Mouse (Mus musculus): ENCODE measurements around the gene Mrpl10. TPM values are rescaled to one million over a fixed set of nuclear protein-coding genes. Genes with fewer than 3 reads are reported as not detected.

The Mrpl10 gene
- 87.0 TPM for polyA plus RNA-seq (2021)

DNA sequence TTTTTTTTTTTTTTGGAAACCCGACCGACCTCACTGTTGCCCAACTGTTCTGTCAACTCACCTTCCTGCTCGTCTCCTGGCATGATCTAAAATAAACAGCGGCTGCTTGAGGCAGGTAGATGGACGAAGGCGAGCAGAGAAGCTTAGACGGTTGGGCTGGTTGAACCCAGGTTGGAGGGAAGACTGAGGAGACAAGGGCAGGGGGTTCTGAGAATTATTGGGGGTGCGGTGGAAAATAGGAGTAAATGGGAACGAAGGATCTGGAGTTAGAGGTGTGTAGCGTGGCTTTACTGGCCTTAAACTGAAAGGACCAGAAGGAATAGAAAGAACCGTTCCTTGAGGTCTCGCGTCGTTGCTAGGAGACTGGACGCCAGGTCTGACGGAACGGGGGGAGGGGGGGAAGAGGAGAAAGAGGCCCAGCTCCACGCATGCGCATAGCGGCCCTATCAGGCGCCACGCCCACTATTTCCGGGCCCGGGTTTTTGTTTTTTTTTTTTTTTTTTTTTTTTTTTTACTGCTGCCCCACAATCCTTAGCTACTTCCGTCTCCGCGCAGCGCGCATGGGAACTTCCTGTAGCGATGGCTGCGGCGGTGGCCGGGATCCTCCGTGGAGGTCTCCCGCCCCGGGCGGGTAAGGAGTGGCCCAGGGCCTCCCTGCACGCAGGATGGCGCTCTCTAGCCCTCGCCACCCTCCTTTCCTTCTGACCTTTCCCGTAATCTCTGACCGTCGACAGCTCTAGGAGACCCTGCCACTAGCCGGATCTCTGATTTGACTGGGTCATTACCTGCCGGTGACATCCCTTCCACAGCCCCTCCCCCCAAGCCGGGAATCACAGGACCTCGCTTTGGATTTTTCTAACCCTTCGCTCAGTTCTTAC is at the start of gene Mrpl10, which contains the start of gene Lrrc46:
Gene Mrpl10 (plus strand): TSS at position 539 of the 878 bp plus-strand sequence.
Gene Lrrc46 (minus strand): TSS at position 386 of the 878 bp plus-strand sequence.
- no peak for DNase-seq (ENCODE audit: low read depth, low spot score)
- POLR2A ChIA-PET = interaction anchor here (0.8 kb wide), 1 partner anchor 12 kb away, joined by 3 read pairs; the partner anchor contains the start of gene Scrn2
- ATAC-seq = peak; percentile 47
- no peak for TF ChIP-seq CTCF (IDR thresholded peaks at IDR 0.05)
- CTCF ChIA-PET = interaction anchor here (1.0 to 2.0 kb wide), 3 partner anchors 9 to 11 kb away, joined by 3 to 9 read pairs (median 3); partner anchors contain the start of genes Osbpl7 and Scrn2
- no peaks in the 10 kb centered on the region for H3K27me3 ChIP-seq
- in situ Hi-C loops (cut with MboI; ENCODE audit: low pct_unique_long_range_greater_than_20kb) = no loop called here

DNA sequence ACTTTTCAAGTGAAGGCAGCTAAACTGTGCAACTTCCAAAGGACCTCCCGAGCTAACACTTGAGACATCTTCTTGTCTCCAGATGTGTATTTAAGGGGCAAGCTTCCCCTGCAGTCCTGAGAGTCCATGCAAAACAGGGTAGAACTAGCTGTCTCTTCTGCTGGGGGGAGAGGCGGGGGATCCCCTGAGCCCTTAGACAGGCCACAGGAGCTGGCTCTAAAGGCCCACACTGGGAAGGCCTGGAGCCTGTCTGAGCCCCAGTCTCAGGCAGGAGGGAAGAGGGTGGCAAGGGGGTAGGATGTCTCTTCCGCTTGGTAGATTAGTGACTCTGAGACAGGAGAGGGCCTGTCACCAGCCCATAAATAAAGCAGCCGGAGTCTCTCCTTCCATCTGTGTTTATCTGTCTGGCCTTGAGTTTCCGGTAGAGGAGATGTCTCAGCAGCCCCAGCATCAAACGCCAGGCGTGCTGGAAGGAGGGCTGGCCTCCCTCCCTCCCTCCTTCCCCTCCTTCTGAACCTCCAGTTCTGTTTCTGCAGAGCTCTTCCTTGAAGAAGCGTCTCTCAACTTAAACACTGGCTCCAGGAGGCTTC is 48.5 kb upstream of the Mrpl10 start:
- no peak for TF ChIP-seq CTCF (IDR thresholded peaks at IDR 0.05)

DNA sequence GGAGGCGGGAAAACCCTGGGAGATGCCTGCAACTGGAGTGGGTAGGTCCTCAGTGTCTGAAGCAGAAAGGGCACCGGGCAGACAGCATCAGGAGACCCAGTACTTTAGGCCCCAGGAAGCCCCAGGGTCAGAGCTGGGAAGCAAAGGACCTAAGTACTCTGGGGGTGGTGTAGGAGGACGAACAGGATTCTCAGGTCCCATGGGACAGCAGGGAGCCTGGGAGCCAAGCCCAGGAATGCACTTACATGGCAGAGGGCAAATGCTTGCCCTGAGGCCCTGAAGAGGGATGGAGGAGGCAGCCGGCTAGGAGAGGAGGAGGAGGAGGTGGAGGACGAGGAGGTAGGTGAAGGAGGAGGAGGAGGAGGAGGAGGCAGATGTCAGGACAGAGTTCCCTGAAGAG is 46.3 kb upstream of the Mrpl10 start:
- in situ Hi-C loops (cut with MboI; ENCODE audit: low pct_unique_long_range_greater_than_20kb) = no loop called here
- DNase-seq (ENCODE audit: low read depth, low spot score) = no peak
- ChIA-PET CTCF (no interaction called here), POLR2A (no interaction called here)
- no peak for TF ChIP-seq CTCF (IDR thresholded peaks at IDR 0.05)
- ATAC-seq = no peak
- peaks cover 4% of the 10 kb centered on the region for H3K27me3 ChIP-seq

More for the DNA sequence above, 48.5 kb upstream of the Mrpl10 start:
- CTCF ChIA-PET = interaction anchor here (1.0 to 1.1 kb wide), 2 partner anchors 11 to 37 kb away, joined by 4 to 5 read pairs; partner anchors contain the start of gene Scrn2
- DNase-seq (ENCODE audit: low read depth, low spot score) (no peak), ATAC-seq (no peak)
- peaks cover 4% of the 10 kb centered on the region for H3K27me3 ChIP-seq
- POLR2A ChIA-PET = no interaction called here
- in situ Hi-C loops (cut with MboI; ENCODE audit: low pct_unique_long_range_greater_than_20kb) = no loop called here

GRCm38 (mm10) chr11:96995836-96996772 is 45.3 kb upstream of the Mrpl10 start:
- in situ Hi-C loops (cut with MboI; ENCODE audit: low pct_unique_long_range_greater_than_20kb) = no loop called here
- ChIA-PET CTCF (interaction anchor here (1.1 kb wide), 1 partner anchor 12 kb away, joined by 3 read pairs; no protein-coding TSS in a partner anchor), POLR2A (interaction anchor here (0.5 kb wide), 1 partner anchor 35 kb away, joined by 4 read pairs; no protein-coding TSS in a partner anchor)
- DNase-seq (ENCODE audit: low read depth, low spot score) (no peak), ATAC-seq (no peak)
- no peak for TF ChIP-seq CTCF (IDR thresholded peaks at IDR 0.05)
- H3K27me3 ChIP-seq = peaks cover 4% of the 10 kb centered on the region

- ChIA-PET POLR2A (interaction anchor here (0.6 kb wide), 1 partner anchor 68 kb away, joined by 3 read pairs; no protein-coding TSS in a partner anchor), CTCF (no interaction called here)
- in situ Hi-C loops (cut with MboI; ENCODE audit: low pct_unique_long_range_greater_than_20kb) = no loop called here
- peaks cover 4% of the 10 kb centered on the region for H3K27me3 ChIP-seq
- DNase-seq (ENCODE audit: low read depth, low spot score) (no peak), ATAC-seq (no peak)
- TF ChIP-seq CTCF (IDR thresholded peaks at IDR 0.05) = no peak
These were observed 44.5 kb upstream of the Mrpl10 start for GRCm38 (mm10) chr11:96996773-96997379.

GRCm38 (mm10) chr11:96997380-96997956 is 43.9 kb upstream of the Mrpl10 start:
- no peak for DNase-seq (ENCODE audit: low read depth, low spot score)
- TF ChIP-seq CTCF (IDR thresholded peaks at IDR 0.05) = no peak
- peaks cover 4% of the 10 kb centered on the region for H3K27me3 ChIP-seq
- ChIA-PET POLR2A (interaction anchor here (0.6 kb wide), 1 partner anchor 68 kb away, joined by 3 read pairs; no protein-coding TSS in a partner anchor), CTCF (no interaction called here)
- ATAC-seq = no peak
- in situ Hi-C loops (cut with MboI; ENCODE audit: low pct_unique_long_range_greater_than_20kb) = no loop called here

GRCm38 (mm10) chr11:97003170-97003569 is 38.2 kb upstream of the Mrpl10 start:
- in situ Hi-C loops (cut with MboI; ENCODE audit: low pct_unique_long_range_greater_than_20kb) = no loop called here
- no peak for TF ChIP-seq CTCF (IDR thresholded peaks at IDR 0.05)
- peaks cover 7% of the 10 kb centered on the region for H3K27me3 ChIP-seq
- DNase-seq (ENCODE audit: low read depth, low spot score) (no peak), ATAC-seq (no peak)
- POLR2A ChIA-PET = no interaction called here
- CTCF ChIA-PET = no interaction called here

DNA sequence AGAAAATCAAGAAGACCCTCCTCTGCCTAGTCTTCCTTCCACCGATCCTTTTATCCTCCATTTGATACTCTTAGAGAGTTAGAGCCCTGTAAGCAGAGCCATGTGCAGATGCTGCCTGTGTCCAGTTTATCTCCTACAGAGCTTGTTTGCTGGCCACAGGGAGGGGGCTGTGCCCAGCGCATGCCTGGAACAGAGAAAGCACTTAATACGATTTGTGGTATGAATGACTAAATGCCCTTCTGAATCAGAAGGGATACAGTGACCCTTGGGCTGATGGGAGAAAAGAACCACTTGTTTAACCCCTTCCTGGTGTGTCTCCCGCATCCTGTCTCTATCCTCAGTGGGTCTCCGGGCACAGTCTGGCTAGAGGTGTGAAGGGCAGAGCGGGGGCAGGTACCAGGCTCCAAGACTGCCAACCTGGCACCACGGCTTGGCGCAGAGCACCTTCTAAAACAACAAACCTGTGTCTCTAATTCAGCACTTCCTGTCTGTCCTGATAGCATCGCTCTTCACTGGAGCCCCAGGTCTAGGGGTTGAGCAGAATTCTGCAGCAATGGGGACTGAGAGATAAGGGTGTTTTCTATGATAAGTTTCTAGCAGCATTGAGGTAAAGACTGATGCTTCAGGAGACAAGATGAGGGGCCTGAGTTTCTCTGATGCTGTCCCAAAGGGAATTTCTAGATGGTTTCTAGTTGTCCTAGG is 34.1 kb upstream of the Mrpl10 start:
- H3K27me3 ChIP-seq = peaks cover 10% of the 10 kb centered on the region
- in situ Hi-C loops (cut with MboI; ENCODE audit: low pct_unique_long_range_greater_than_20kb) = no loop called here
- ChIA-PET CTCF (interaction anchor here (1.5 kb wide), 1 partner anchor 16 kb away, joined by 3 read pairs; no protein-coding TSS in a partner anchor), POLR2A (no interaction called here)
- ATAC-seq = no peak
- DNase-seq (ENCODE audit: low read depth, low spot score) = no peak
- no peak for TF ChIP-seq CTCF (IDR thresholded peaks at IDR 0.05)
